Mouse (Mus musculus) myocyte (in vitro differentiated cells): ENCODE measurements around the gene Tmf1. TPM values are rescaled to one million over a fixed set of nuclear protein-coding genes. Genes with fewer than 3 reads are reported as not detected.
A peak's percentile ranks its signal among the peaks of the same experiment; 100 is the strongest.

Experiments used
- H3K27me3 ChIP-seq: one replicate; pipeline ENCODE4 v1.6.1; 2011; ENCODE audit not compliant: control insufficient read depth, insufficient read depth, insufficient read length
- H3K36me3 ChIP-seq: one replicate; pipeline ENCODE4 v1.6.1; 2011; ENCODE audit not compliant: control insufficient read depth, insufficient read depth
- H3K4me2 ChIP-seq: one replicate; pipeline ENCODE4 v1.6.1; 2011; ENCODE audit warnings: low read depth, control low read depth
- H3K4me3 ChIP-seq: one replicate; pipeline ENCODE4 v1.5.1; 2011; ENCODE audit warnings: mild to moderate bottlenecking, control low read depth, moderate library complexity
- H3K79me2 ChIP-seq: one replicate; pipeline ENCODE4 v1.6.1; 2011; ENCODE audit not compliant: control insufficient read depth, insufficient read depth
- H3ac ChIP-seq: one replicate; pipeline ENCODE4 v1.6.1; 2011; ENCODE audit not compliant: control insufficient read depth, insufficient read length
- CEBPB ChIP-seq: IDR thresholded peaks from 2 replicates; pipeline ENCODE4 v1.6.1; 2011; ENCODE audit warnings: mild to moderate bottlenecking, moderate library complexity; ENCODE audit not compliant: poor library complexity, insufficient read depth, severe bottlenecking
- E2F4 ChIP-seq: IDR thresholded peaks from one replicate; pipeline ENCODE4 v1.6.1; 2011; ENCODE audit warnings: mild to moderate bottlenecking, control low read depth, moderate library complexity; ENCODE audit not compliant: insufficient read depth
- MAX ChIP-seq: IDR thresholded peaks from one replicate; pipeline ENCODE4 v1.6.1; 2011; ENCODE audit warnings: low read depth, mild to moderate bottlenecking, control low read depth
- MYOD1 ChIP-seq, 3 experiments: IDR thresholded peaks; one replicate each; pipeline ENCODE4 v1.6.1; 2011; ENCODE audit warnings: control low read depth in 2 of 3, low read depth in 2 of 3, mild to moderate bottlenecking in 2 of 3, moderate library complexity in 1 of 3; ENCODE audit not compliant: insufficient read length in 2 of 3, control insufficient read depth in 1 of 3
- MYOG ChIP-seq, 3 experiments: IDR thresholded peaks; one replicate each; pipeline ENCODE4 v1.6.1; 2011; ENCODE audit warnings: control low read depth in 2 of 3, low read depth in 2 of 3, mild to moderate bottlenecking in 2 of 3; ENCODE audit not compliant: insufficient read length in 2 of 3, control insufficient read depth in 1 of 3, insufficient read depth in 1 of 3
- POLR2A ChIP-seq: IDR thresholded peaks from one replicate; pipeline ENCODE4 v1.6.1; 2011; ENCODE audit warnings: low read depth, mild to moderate bottlenecking, control low read depth, moderate library complexity; ENCODE audit not compliant: insufficient read length
- POLR2AphosphoS2 ChIP-seq: IDR thresholded peaks from one replicate; pipeline ENCODE4 v1.6.1; 2011; ENCODE audit warnings: low read depth, control low read depth; ENCODE audit not compliant: insufficient read length
- REST ChIP-seq: IDR thresholded peaks from one replicate; pipeline ENCODE4 v1.6.1; 2011; ENCODE audit warnings: mild to moderate bottlenecking, control low read depth, moderate library complexity; ENCODE audit not compliant: insufficient read depth, insufficient read length
- SRF ChIP-seq: IDR thresholded peaks from one replicate; pipeline ENCODE4 v1.6.1; 2011; ENCODE audit warnings: low read depth; ENCODE audit not compliant: control insufficient read depth, insufficient read length
- TCF12 ChIP-seq: IDR thresholded peaks from one replicate; pipeline ENCODE4 v1.6.1; 2011; ENCODE audit warnings: mild to moderate bottlenecking, control low read depth; ENCODE audit not compliant: poor library complexity, insufficient read depth, severe bottlenecking
- TCF3 ChIP-seq: IDR thresholded peaks from one replicate; pipeline ENCODE4 v1.6.1; 2011; ENCODE audit warnings: low read depth, control low read depth; ENCODE audit not compliant: insufficient read length
- USF1 ChIP-seq: IDR thresholded peaks from one replicate; pipeline ENCODE4 v1.6.1; 2011; ENCODE audit warnings: low read depth, mild to moderate bottlenecking, control low read depth, moderate library complexity
- polyA plus RNA-seq: library from polyadenylated mRNA; unstranded; fragments of >200 nt; fragmentation: generic; extraction: Trizol; gene quantifications from one replicate; pipeline ENCODE4 v1.2.1, GENCODE M21; 2012; ENCODE audit warnings: missing spikeins

Gene Tmf1
- polyA plus RNA-seq, 1 experiment, result 11.7 TPM

GRCm38 (mm10) chr6:97200437-97200836, 21.5 kb upstream of the Tmf1 start:
- H3K36me3 ChIP-seq, result peaks cover 46% of the 10 kb centered on the region
- H3K79me2 ChIP-seq, result peaks cover 79% of the 10 kb centered on the region
- no peak overlapping the region for H3K4me2 ChIP-seq
- no peaks in the 10 kb centered on the region for H3K27me3 ChIP-seq
- no peak overlapping the region for H3K4me3 ChIP-seq
- H3ac ChIP-seq, result no peak overlapping the region
- TF ChIP-seq POLR2AphosphoS2, result no peak
- TF ChIP-seq MAX, result no peak
- no peak for TF ChIP-seq TCF3
- no peak for TF ChIP-seq TCF12
- TF ChIP-seq SRF, result no peak
- TF ChIP-seq MYOG (IDR thresholded peaks at IDR 0.05; ENCODE audit: control insufficient read depth in 1 of 3, insufficient read depth in 1 of 3, insufficient read length in 2 of 3, low read depth in 2 of 3), result no peak
- no peak for TF ChIP-seq CEBPB
- TF ChIP-seq REST, result no peak
- no peak for TF ChIP-seq USF1
- TF ChIP-seq POLR2A, result no peak
- TF ChIP-seq MYOD1 (IDR thresholded peaks at IDR 0.05; ENCODE audit: control insufficient read depth in 1 of 3, insufficient read length in 2 of 3, low read depth in 2 of 3), result no peak
- TF ChIP-seq E2F4, result no peak

- Histone ChIP-seq H3K36me3 (peaks cover 35% of the 10 kb centered on the region), H3K79me2 (peaks cover 42% of the 10 kb centered on the region)
Measured at GRCm38 (mm10) chr6:97179367-97179828, 476 bp upstream of the Tmf1 start.

GRCm38 (mm10) chr6:97175716-97176115, 3.2 kb downstream of the Tmf1 start:
- no peak overlapping the region for H3ac ChIP-seq
- TF ChIP-seq POLR2A, result no peak
- TF ChIP-seq REST, result no peak
- TF ChIP-seq USF1, result no peak
- TF ChIP-seq MYOD1 (IDR thresholded peaks at IDR 0.05; ENCODE audit: control insufficient read depth in 1 of 3, insufficient read length in 2 of 3, low read depth in 2 of 3), result no peak
- no peak for TF ChIP-seq TCF3
- no peak for TF ChIP-seq CEBPB

More at GRCm38 (mm10) chr6:97179367-97179828, 476 bp upstream of the Tmf1 start:
- Histone ChIP-seq H3K4me2 (peak overlapping the region; percentile 78), H3K27me3 (no peaks in the 10 kb centered on the region), H3K4me3 (peak overlapping the region; percentile 79), H3ac (peak overlapping the region; percentile 62)
- TF ChIP-seq POLR2AphosphoS2 (peak; percentile 56), MYOG (IDR thresholded peaks at IDR 0.05; ENCODE audit: control insufficient read depth in 1 of 3, insufficient read depth in 1 of 3, insufficient read length in 2 of 3, low read depth in 2 of 3) (peak in 2 of 3 experiments; percentile 25 to 52), CEBPB (no peak), POLR2A (no peak), E2F4 (no peak), USF1 (no peak), TCF12 (no peak), MAX (no peak), SRF (peak; percentile 19), REST (no peak), MYOD1 (IDR thresholded peaks at IDR 0.05; ENCODE audit: control insufficient read depth in 1 of 3, insufficient read length in 2 of 3, low read depth in 2 of 3) (peak in 2 of 3 experiments; percentile 18 to 48), TCF3 (no peak)

GRCm38 (mm10) chr6:97150156-97150555, 28.8 kb downstream of the Tmf1 start:
- no peak overlapping the region for H3K4me3 ChIP-seq
- no peak overlapping the region for H3K4me2 ChIP-seq
- no peaks in the 10 kb centered on the region for H3K27me3 ChIP-seq
- no peak for TF ChIP-seq MYOD1 (IDR thresholded peaks at IDR 0.05; ENCODE audit: control insufficient read depth in 1 of 3, insufficient read length in 2 of 3, low read depth in 2 of 3)
- no peak for TF ChIP-seq TCF3
- no peak for TF ChIP-seq USF1
- H3K79me2 ChIP-seq, result peaks cover 5% of the 10 kb centered on the region
- no peak overlapping the region for H3ac ChIP-seq
- peaks cover 26% of the 10 kb centered on the region for H3K36me3 ChIP-seq

More at GRCm38 (mm10) chr6:97175716-97176115, 3.2 kb downstream of the Tmf1 start:
- Histone ChIP-seq H3K79me2 (peaks cover 56% of the 10 kb centered on the region), H3K4me2 (no peak overlapping the region), H3K27me3 (no peaks in the 10 kb centered on the region), H3K36me3 (peaks cover 47% of the 10 kb centered on the region), H3K4me3 (no peak overlapping the region)

- TF ChIP-seq TCF12, result no peak
- TF ChIP-seq SRF, result no peak
- no peak for TF ChIP-seq REST
- no peak for TF ChIP-seq POLR2A
- TF ChIP-seq CEBPB, result no peak
- TF ChIP-seq USF1, result no peak
- no peak for TF ChIP-seq E2F4
- TF ChIP-seq MYOG (IDR thresholded peaks at IDR 0.05; ENCODE audit: control insufficient read depth in 1 of 3, insufficient read depth in 1 of 3, insufficient read length in 2 of 3, low read depth in 2 of 3), result no peak
- TF ChIP-seq POLR2AphosphoS2, result no peak
- no peak for TF ChIP-seq MAX
- no peak for TF ChIP-seq TCF3
- no peak for TF ChIP-seq MYOD1 (IDR thresholded peaks at IDR 0.05; ENCODE audit: control insufficient read depth in 1 of 3, insufficient read length in 2 of 3, low read depth in 2 of 3)
- Histone ChIP-seq H3K36me3 (peaks cover 28% of the 10 kb centered on the region), H3K4me3 (peak overlapping the region; percentile 42), H3K4me2 (no peak overlapping the region), H3K79me2 (peaks cover 5% of the 10 kb centered on the region), H3ac (no peak overlapping the region), H3K27me3 (no peaks in the 10 kb centered on the region)
Measured at GRCm38 (mm10) chr6:97149721-97150120, 29.2 kb downstream of the Tmf1 start.
